Comparison of ENCODE assay signal across 7 mouse cellular contexts in genomic region chr11:103333719-103334398, GRCm38 (mm10). TPM values are rescaled to one million over a fixed set of nuclear protein-coding genes. Genes with fewer than 3 reads are reported as not detected.
DNase-seq lines count a peak whose midpoint lies in the region; ATAC-seq and TF ChIP-seq lines count a peak whose summit lies in the region.

No protein-coding gene starts in this region.

- no peak overlapping the region for H3K27ac ChIP-seq in ES-E14 (ENCODE audit: insufficient read depth, low read depth, low read length, poor library complexity, severe bottlenecking)
- H3K27ac ChIP-seq in cortical plate, adult 2 months (ENCODE audit: insufficient read depth, low read length) = no peak overlapping the region
- H3K27ac ChIP-seq in heart, embryonic 13.5 days (replicated peaks) = no peak overlapping the region
- H3K27ac ChIP-seq in midbrain, embryonic 10.5 days (replicated peaks) = no peak overlapping the region

- peaks cover 0 to 15% of the 10 kb centered on the region in 2 experiments; a peak in 2 of 4 replicates for H3K4me1 ChIP-seq in ES-E14 (ENCODE audit: control insufficient read depth in 2 of 2, insufficient read depth in 2 of 2, low read length in 2 of 2, poor library complexity in 1 of 2)
- H3K4me1 ChIP-seq in cortical plate, adult 2 months (ENCODE audit: control insufficient read depth, insufficient read depth, low read length) = no peaks in the 10 kb centered on the region
- peaks cover 13% of the 10 kb centered on the region for H3K4me1 ChIP-seq in heart, embryonic 13.5 days
- peaks cover 21% of the 10 kb centered on the region for H3K4me1 ChIP-seq in midbrain, embryonic 10.5 days

- WGBS in heart, embryonic 13.5 days = 21% methylated on average over 40 of the region's 40 CpGs
- WGBS in midbrain, embryonic 10.5 days = 13% methylated on average over 40 of the region's 40 CpGs

- H3K4me3 ChIP-seq in ES-E14 (ENCODE audit: insufficient read depth in 1 of 2, low read depth in 1 of 2, low read length in 2 of 2, poor library complexity in 1 of 2, severe bottlenecking in 1 of 2) = peak overlapping the region; percentile 6 to 21; a peak in 2 of 4 replicates
- peak overlapping the region; percentile 27; the same call in 1 of the 2 replicates for H3K4me3 ChIP-seq in cortical plate, adult 2 months (ENCODE audit: insufficient read depth, low read length)
- H3K4me3 ChIP-seq in heart, embryonic 13.5 days = peak overlapping the region; percentile 44
- H3K4me3 ChIP-seq in midbrain, embryonic 10.5 days = peak overlapping the region; percentile 47

- TF ChIP-seq CTCF in cortical plate, adult 2 months (IDR thresholded peaks at IDR 0.05; ENCODE audit: extremely low read depth, insufficient read depth, low read length) = peak; percentile 35; the same call in 1 of the 2 replicates

- no peak overlapping the region for H3K9ac ChIP-seq in ES-E14 (ENCODE audit: insufficient read depth, low read depth, low read length, poor library complexity, severe bottlenecking)
- peak overlapping the region; percentile 48 for H3K9ac ChIP-seq in heart, embryonic 13.5 days

- peaks cover 48% of the 10 kb centered on the region for H3K27me3 ChIP-seq in heart, embryonic 13.5 days (replicated peaks)
- H3K27me3 ChIP-seq in midbrain, embryonic 10.5 days (ENCODE audit: low read depth, poor library complexity, severe bottlenecking) = peaks cover 51% of the 10 kb centered on the region

- no peak for TF ChIP-seq POLR2A in cortical plate, adult 2 months (IDR thresholded peaks at IDR 0.05; ENCODE audit: extremely low read depth, insufficient read depth, low read length)

- peak; percentile 52 for DNase-seq in 3134 (ENCODE audit: extremely low read depth, insufficient read length, low spot score)
- peak; percentile 59 for DNase-seq in ES-E14 (ENCODE audit: low read depth, low spot score)
- peak; percentile 77 for DNase-seq in kidney, postnatal 10 days
- peak; percentile 59 for DNase-seq in midbrain, embryonic 10.5 days (ENCODE audit: low spot score)
- DNase-seq in testis, postnatal 14 days (ENCODE audit: low spot score) = peak; percentile 46

- peak overlapping the region; percentile 70 for H3K4me2 ChIP-seq in heart, embryonic 13.5 days

- no peaks in the 10 kb centered on the region for H3K9me3 ChIP-seq in ES-E14 (ENCODE audit: control insufficient read depth, insufficient read depth, low read depth, low read length)
- H3K9me3 ChIP-seq in heart, embryonic 13.5 days = no peaks in the 10 kb centered on the region
- H3K9me3 ChIP-seq in midbrain, embryonic 10.5 days (replicated peaks) = no peaks in the 10 kb centered on the region

- no peak for ATAC-seq in heart, embryonic 13.5 days (ENCODE audit: extremely low read depth, insufficient number of reproducible peaks, low FRiP score, low TSS enrichment)

- in situ Hi-C loops in ES-E14 (cut with MboI; ENCODE audit: low sequenced_read_pairs in 2 of 2, unreplicated experiment in 2 of 2) = loop anchor here in 1 of 2 experiments (10.0 kb wide), 2 partner anchors 131 to 341 kb away; no protein-coding TSS in a partner anchor

- peaks cover 4% of the 10 kb centered on the region; the same call in 1 of the 2 replicates for H3K36me3 ChIP-seq in ES-E14 (ENCODE audit: control insufficient read depth, insufficient read depth, low read length, poor library complexity, severe bottlenecking)
- H3K36me3 ChIP-seq in heart, embryonic 13.5 days = no peaks in the 10 kb centered on the region
- no peaks in the 10 kb centered on the region for H3K36me3 ChIP-seq in midbrain, embryonic 10.5 days

TF ChIP-seq in ES-E14, 5 proteins besides CTCF, POLR2A, EP300 and RAD21:
- TF ChIP-seq MAFK (IDR thresholded peaks at IDR 0.05; ENCODE audit: insufficient read depth, low read depth, low read length) (no peak), ZC3H11A (IDR thresholded peaks at IDR 0.05; ENCODE audit: borderline replicate concordance, low read depth, low read length) (peak; percentile 40; the same call in 1 of the 2 replicates), HCFC1 (IDR thresholded peaks at IDR 0.05; ENCODE audit: borderline replicate concordance, insufficient read depth, low read length) (no peak), ZNF384 (IDR thresholded peaks at IDR 0.05; ENCODE audit: low read depth, low read length) (no peak), CHD2 (IDR thresholded peaks at IDR 0.05; ENCODE audit: low read depth, low read length) (no peak)

RNA-seq across cellular contexts. Expression of gene Arhgap27, which starts 29.6 kb away (rescaled TPM):
- 7.8 and 8.2 TPM in 2 replicates for total RNA-seq in ES-E14 (2012; rRNA removed)
- 11.8 and 13.2 TPM in 2 replicates for polyA plus RNA-seq in cortical plate, adult 2 months (2012; rRNA removed)
- 5.6 and 5.8 TPM in 2 replicates for polyA plus RNA-seq in heart, embryonic 13.5 days (2015; fragmentation: Nextera tagmentation; extraction: Ambion mirVana)
- 3.8 and 4.1 TPM in 2 replicates for polyA plus RNA-seq in midbrain, embryonic 10.5 days (2016; fragmentation: Nextera tagmentation; extraction: Ambion mirVana)
